14 mouse cellular contexts compared by ENCODE assay signal in genomic region chr9:64668001-64668400, GRCm38 (mm10).
"Had no signal": no experiment of that assay in that cellular context is flagged by ENCODE, and none has a peak within 500 bp of the region (broad histone marks: within the 10 kb centered on the region; RNA-seq: fewer than 3 reads in every experiment).

No protein-coding gene starts in this region.

- H3K4me2 ChIP-seq: limb, embryonic 12.5 days; limb, embryonic 15.5 days; liver, embryonic 11.5 days; lung, embryonic 14.5 days; midbrain, embryonic 13.5 days had no signal

- DNase-seq: left cerebral cortex, postnatal 4 days; right cerebral cortex, adult 18-20 months; right cerebral cortex, postnatal 14 days; right cerebral cortex, postnatal 4 days; thymus, adult 2 months had no signal

- H3K27me3 ChIP-seq: limb, embryonic 15.5 days had no signal

- H3K36me3 ChIP-seq: limb, embryonic 12.5 days; limb, embryonic 15.5 days; midbrain, embryonic 13.5 days had no signal

- H3K4me1 ChIP-seq: limb, embryonic 15.5 days had no signal

- H3K27ac ChIP-seq: limb, embryonic 12.5 days; limb, embryonic 15.5 days; liver, embryonic 14.5 days; macrophage; stomach, postnatal 0 days had no signal

- H3K9ac ChIP-seq: limb, embryonic 12.5 days; limb, embryonic 15.5 days; liver, embryonic 14.5 days; liver, postnatal 0 days; lung, embryonic 14.5 days; midbrain, embryonic 13.5 days had no signal

- H3K9me3 ChIP-seq: limb, embryonic 12.5 days; limb, embryonic 15.5 days; midbrain, embryonic 13.5 days had no signal

- ATAC-seq: midbrain, embryonic 13.5 days had no signal

- H3K4me3 ChIP-seq: limb, embryonic 12.5 days; limb, embryonic 15.5 days; midbrain, embryonic 13.5 days had no signal
